Mouse (Mus musculus) MEL (cell line): Measurements from ENCODE around the gene Proca1.

Experiments
- CHD1 ChIP-seq: IDR thresholded peaks from 2 replicates; pipeline ENCODE4 v1.6.1; 2012; ENCODE audit warnings: low read depth, mild to moderate bottlenecking, inconsistent platforms, low read length, improper control_type of control experiment
- CHD2 ChIP-seq: IDR thresholded peaks from 2 replicates; pipeline ENCODE4 v1.6.1; 2011; ENCODE audit warnings: low read length, improper control_type of control experiment
- CTCF ChIP-seq, 3 experiments: IDR thresholded peaks in 2 of 3; conservative IDR thresholded peaks in 1 of 3; 2 replicates each; pipeline ENCODE4 v1.5.1; 2011 to 2012; ENCODE audit warnings: low read length in 3 of 3, low read depth in 2 of 3, mild to moderate bottlenecking in 2 of 3, improper control_type of control experiment in 1 of 3, inconsistent platforms in 1 of 3, mixed read lengths in 1 of 3, moderate library complexity in 1 of 3; ENCODE audit not compliant: control insufficient read depth in 1 of 3, insufficient read depth in 1 of 3, poor library complexity in 1 of 3, severe bottlenecking in 1 of 3
- E2F4 ChIP-seq: IDR thresholded peaks from 2 replicates; pipeline ENCODE4 v1.6.1; 2011; ENCODE audit warnings: low read depth, low read length, improper control_type of control experiment, borderline replicate concordance
- EP300 ChIP-seq, 2 experiments: IDR thresholded peaks; 2 replicates each; pipeline ENCODE4 v1.6.1; 2011; ENCODE audit warnings: improper control_type of control experiment in 2 of 2, low read length in 2 of 2, low read depth in 1 of 2, mild to moderate bottlenecking in 1 of 2
- GABPA ChIP-seq: IDR thresholded peaks from 2 replicates; pipeline ENCODE4 v1.6.1; 2012; ENCODE audit warnings: low read depth, mild to moderate bottlenecking, inconsistent platforms, low read length, improper control_type of control experiment, moderate library complexity
- GATA1 ChIP-seq: IDR thresholded peaks from 2 replicates; pipeline ENCODE4 v1.6.1; 2011; ENCODE audit warnings: low read depth, low read length, improper control_type of control experiment
- MAX ChIP-seq: IDR thresholded peaks from 2 replicates; pipeline ENCODE4 v1.6.1; 2011; ENCODE audit warnings: low read length, improper control_type of control experiment
- POLR2A ChIP-seq, 2 experiments: IDR thresholded peaks; 2 replicates each; pipeline ENCODE4 v1.6.1; 2011 to 2012; ENCODE audit warnings: low read length in 2 of 2, mild to moderate bottlenecking in 2 of 2, control low read depth in 1 of 2, improper control_type of control experiment in 1 of 2, low read depth in 1 of 2, moderate library complexity in 1 of 2; ENCODE audit not compliant: control insufficient read depth in 1 of 2, insufficient read depth in 1 of 2, poor library complexity in 1 of 2
- SMC3 ChIP-seq: IDR thresholded peaks from 2 replicates; pipeline ENCODE4 v1.6.1; 2011; ENCODE audit warnings: low read depth, low read length, improper control_type of control experiment
- TAL1 ChIP-seq: IDR thresholded peaks from 2 replicates; pipeline ENCODE4 v1.6.1; 2012; ENCODE audit warnings: mild to moderate bottlenecking, inconsistent platforms, low read length, moderate library complexity, mixed read lengths
- TBP ChIP-seq: IDR thresholded peaks from 2 replicates; pipeline ENCODE4 v1.8.0; 2011; ENCODE audit warnings: low read depth, low read length, improper control_type of control experiment
- TCF12 ChIP-seq: IDR thresholded peaks from 2 replicates; pipeline ENCODE4 v1.6.1; 2014; ENCODE audit warnings: low read depth, mild to moderate bottlenecking, inconsistent platforms, low read length, improper control_type of control experiment, moderate library complexity

DNA sequence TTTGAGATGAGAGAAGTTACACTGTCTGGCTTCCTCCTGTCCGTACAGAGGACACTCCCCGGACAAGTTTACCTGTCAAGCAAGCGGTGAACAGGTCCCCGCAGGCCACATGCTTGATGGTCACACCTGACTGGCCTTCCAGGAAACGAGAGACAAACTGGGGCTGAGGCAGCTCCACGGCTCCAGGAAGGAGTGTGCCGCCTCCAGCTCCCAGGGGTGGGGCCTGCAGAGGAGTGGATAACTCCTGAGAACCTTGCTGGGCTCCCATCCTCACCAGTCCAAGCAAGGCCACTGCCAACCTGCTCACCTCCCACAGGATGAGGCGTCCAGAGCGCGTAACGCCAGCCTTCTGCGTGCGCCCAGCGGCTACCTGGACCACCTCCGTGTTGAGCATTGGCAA, 22.9 kb upstream of the Proca1 start:
- TF ChIP-seq TAL1, result no peak
- no peak for TF ChIP-seq CHD1
- TF ChIP-seq CTCF (IDR thresholded peaks at IDR 0.05 in 2 of 3, conservative IDR thresholded peaks at IDR 0.05 in 1 of 3; ENCODE audit: control insufficient read depth in 1 of 3, insufficient read depth in 1 of 3, low read depth in 2 of 3, low read length in 3 of 3, poor library complexity in 1 of 3, severe bottlenecking in 1 of 3), result no peak
- TF ChIP-seq SMC3, result no peak
- TF ChIP-seq GATA1, result no peak
- TF ChIP-seq POLR2A (IDR thresholded peaks at IDR 0.05; ENCODE audit: control insufficient read depth in 1 of 2, insufficient read depth in 1 of 2, low read depth in 1 of 2, low read length in 2 of 2, poor library complexity in 1 of 2), result no peak
- no peak for TF ChIP-seq CHD2
- no peak for TF ChIP-seq EP300 (IDR thresholded peaks at IDR 0.05; ENCODE audit: low read depth in 1 of 2, low read length in 2 of 2)
- TF ChIP-seq MAX, result no peak
- no peak for TF ChIP-seq GABPA
- no peak for TF ChIP-seq TBP
- TF ChIP-seq E2F4, result no peak
- TF ChIP-seq TCF12, result no peak
